Mouse (Mus musculus): ENCODE results near the gene Top3b. TPM values are rescaled to one million over a fixed set of nuclear protein-coding genes. Genes with fewer than 3 reads are reported as not detected.
"Not testable (repeated sequence)": the region's sequence is repeated elsewhere in the genome, so short reads cannot be mapped to it uniquely, and the experiment has no call there.

Gene Top3b
- 10 to 100 TPM; 54.8 to 75.6 TPM for polyA plus RNA-seq (2017; shearing (Covaris generic))

DNA sequence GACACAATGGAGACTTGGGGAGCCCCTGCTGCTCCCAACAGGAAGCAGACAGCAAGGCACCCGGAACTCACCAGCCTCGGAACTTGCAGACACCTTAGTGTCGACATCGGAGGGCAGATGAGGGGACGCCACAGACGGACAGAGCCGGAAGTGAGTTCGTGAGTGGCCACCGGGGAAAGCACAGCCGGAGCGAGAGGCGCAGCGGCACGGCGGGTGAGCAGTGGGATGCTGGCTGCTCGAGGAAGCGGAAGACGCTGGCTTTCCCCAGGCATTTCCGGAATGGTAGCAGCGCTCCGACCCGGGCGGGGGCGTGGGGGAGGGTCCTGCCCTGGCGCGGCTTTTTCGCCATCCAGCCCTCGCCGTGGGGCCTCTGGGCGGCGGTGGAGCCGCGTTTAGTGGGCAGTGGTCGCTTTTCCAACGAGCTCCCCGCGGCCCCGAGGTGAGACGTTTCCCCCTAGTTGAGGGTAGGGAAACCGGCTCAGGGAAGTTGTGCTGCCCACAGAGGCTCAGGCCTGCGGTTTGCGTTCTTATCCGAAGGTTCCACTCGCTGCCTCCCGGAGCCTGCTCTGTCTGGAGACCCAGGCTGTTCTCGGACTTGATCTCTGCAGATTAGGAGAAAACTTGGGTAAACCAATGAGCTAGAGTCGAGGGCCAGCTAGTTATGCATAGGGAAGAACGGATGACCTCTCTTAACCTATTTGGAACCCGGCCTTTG, at the start of gene Top3b, which contains the start of gene Vpreb1:
Gene Top3b, plus strand, starts transcription at position 120 of the 715 bp plus-strand sequence.
Gene Vpreb1, minus strand, starts transcription at position 227 of the 715 bp plus-strand sequence.
- ATAC-seq = peak; percentile 95

DNA sequence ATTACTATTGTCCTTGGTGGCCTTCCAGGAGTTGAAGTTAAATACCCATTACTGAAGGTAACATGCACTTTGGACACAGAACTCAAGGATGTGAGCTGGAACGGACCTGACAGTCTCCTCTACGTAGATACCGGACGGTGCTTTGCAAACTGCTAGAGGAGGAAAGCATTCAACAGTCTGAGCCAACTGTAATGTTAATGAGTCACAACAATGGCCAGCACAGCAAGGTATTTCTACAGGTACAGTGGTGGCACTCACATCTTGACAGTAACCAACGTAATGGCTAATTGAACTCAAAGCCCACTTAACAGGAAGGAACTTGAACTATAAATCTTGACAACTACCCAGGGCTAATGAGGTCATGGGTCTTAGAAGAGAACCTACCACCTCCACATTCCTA, 45.1 kb upstream of the Top3b start:
- ATAC-seq = no peak

DNA sequence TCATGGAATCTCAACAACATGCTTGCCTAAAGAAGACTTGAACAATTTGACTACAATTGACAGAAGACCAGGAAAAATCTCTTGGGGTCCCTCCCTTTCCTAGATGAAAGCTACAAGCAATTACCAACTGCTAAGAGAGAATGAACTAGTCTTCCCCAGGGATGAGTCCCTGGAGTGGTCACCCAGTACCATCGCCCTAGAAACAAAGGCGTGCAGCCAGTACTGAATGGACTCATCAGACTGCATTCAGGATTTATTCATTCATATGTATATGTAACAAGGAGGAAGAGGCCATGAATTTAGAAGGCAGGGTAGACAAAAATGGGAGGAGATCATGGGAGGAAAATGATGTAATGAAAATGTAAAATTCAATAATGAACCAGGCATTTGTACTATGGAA, 44.3 kb upstream of the Top3b start:
- no peak for ATAC-seq

DNA sequence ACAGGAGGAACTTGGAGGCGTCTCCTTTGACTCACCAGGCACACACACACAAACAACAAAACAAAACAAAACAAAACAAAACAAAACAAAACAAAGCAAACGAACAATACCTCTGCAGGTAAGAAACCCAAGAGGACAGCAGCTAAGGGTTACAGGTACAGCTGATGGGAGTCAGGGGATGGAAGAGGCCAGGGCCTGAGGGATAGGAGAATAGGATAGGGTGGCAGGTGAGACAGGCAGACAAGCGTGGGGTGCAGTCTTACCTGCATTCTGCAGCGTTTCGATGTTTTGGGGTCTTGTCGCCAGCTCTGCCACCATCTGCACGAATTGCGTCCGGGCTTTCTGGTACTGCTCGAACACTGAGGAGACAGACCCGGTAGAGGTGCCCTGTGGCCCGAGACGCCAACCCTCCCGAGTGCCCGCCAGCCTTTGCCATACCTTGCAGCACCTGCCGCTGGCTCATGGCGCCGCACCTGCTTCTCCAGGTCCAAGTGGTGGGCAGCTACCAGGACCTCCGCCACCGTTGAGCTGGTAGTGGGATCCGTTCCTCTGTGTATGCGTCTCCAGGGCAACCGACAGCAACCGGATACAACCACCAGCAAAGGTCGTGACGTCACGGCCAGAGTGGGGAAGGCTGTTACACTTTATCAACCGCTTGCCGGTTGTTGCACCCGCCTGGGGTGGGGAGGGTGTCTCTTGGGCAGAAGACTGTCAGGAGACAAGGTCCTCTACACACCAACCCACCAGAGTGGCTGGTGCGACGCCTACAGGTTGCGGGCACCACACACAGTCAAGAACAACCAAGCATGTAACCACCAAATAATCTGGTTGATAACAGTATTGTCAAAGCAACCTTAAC, 41.5 kb upstream of the Top3b start, which contains the start of gene Spag6l:
Gene Spag6l, minus strand, starts transcription at position 700 of the 859 bp plus-strand sequence.
- ATAC-seq = peak; percentile 97

DNA sequence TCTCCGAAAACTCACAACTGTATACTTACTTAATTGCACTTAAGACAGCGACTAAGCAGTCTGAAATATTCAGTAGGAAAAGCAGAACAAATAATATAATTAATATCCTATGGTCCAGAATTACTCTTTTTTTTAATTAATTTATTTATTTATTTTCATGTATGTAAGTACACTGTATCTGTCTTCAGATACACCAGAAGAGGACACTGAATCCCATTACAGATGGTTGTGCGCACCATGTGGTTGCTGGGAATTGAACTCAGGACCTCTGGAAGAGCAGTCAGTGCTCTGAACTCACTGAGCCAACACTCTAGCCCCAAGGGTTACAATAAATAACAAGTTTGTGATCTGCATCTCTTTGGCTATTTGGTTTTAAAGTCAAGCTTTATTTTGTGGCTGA, 40.9 kb upstream of the Top3b start:
- no peak for ATAC-seq

DNA sequence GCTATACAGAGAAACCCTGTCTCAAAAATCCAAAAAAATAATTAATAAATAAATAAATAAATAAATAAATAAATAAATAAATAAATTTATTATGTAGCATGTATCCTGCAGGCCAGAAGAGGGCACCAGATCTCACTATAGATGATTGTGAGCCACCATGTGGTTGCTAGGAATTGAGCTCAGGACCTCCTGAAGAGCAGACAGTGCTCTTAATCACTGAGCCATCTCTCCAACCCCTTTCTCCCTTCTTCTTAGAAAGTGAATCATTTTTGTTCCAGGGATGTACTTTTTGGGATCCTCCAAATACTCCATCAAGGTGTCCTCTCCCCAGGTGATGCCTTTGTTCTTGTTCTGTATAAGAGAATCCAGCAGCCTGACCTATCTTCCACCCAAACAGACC, 21.3 kb upstream of the Top3b start:
- ATAC-seq = no peak

DNA sequence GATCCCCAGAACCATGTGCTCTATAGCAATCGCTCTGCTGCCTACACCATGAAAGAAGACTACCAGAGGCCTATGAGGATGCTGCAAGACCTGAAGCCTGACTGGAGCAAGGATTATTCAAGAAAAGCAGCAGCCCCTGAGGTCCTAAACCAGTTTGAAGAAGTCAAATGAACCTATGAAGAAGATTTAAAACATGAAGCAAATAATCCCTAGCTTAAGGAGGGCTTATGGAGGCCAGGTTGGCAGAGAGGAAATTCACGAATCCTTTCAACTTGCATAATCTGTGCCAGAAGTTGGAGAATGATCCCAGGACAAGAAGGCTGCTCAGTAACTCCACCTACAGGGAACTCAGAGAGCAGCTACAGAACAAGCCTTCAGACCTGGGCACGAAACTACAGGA, 18.1 kb upstream of the Top3b start:
- ATAC-seq = no peak

DNA sequence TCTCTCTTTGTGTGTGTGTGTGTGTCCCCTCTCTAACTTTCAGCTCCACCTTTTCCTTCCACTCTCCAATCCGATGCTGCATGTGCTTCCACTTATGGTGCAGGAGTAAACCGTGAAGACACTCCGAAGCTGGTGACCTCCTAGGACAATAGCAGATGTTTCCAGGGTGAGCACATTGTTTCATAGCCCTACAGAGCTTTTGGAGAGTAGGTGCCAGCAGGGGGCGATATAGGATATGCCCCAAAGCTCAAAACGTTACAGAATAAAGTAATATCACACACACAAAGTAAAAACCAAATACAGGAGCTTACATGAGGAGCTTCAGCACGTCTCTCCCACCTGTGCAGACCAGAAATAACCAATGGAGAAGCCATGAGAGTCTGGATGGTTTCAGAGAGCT, 15.7 kb upstream of the Top3b start:
- ATAC-seq = peak; percentile 84

DNA sequence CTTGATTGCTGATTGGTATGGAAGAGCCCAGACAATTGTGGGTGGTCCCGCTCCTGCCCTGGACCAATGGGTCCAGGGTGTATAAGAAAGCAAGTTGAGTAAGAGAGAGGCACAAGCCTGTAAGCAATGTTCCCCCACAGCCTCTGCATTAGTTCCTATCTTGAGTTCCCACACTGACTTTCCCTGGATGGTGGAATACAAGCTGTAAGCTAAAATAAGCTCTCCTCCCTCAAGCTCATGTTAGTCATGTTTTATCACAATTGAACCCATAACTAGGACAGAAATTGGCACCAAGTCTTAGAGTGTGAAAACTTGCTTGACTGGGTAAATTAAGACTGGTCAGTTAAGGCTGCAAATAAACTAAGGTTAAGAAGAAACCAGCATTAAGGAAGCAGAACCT, 15.0 kb upstream of the Top3b start:
- no peak for ATAC-seq

DNA sequence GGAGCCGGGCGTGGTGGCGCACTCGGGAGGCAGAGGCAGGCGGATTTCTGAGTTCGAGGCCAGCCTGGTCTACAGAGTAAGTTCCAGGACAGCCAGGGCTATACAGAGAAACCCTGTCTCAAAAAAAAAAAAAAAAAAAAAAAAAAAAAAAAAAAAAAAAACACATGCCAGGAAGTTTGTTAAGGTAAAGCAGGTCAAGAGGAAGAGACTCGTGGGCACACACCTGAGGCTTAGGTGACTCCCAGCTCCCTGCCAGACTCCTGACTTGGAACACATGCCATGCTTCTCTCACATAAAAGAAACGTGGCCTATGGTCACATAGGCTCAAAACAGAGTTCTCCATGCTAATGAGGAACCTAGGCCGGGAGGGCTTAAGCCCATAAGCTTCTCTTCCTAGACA, 14.5 kb upstream of the Top3b start:
- ATAC-seq = not testable (repeated sequence)

DNA sequence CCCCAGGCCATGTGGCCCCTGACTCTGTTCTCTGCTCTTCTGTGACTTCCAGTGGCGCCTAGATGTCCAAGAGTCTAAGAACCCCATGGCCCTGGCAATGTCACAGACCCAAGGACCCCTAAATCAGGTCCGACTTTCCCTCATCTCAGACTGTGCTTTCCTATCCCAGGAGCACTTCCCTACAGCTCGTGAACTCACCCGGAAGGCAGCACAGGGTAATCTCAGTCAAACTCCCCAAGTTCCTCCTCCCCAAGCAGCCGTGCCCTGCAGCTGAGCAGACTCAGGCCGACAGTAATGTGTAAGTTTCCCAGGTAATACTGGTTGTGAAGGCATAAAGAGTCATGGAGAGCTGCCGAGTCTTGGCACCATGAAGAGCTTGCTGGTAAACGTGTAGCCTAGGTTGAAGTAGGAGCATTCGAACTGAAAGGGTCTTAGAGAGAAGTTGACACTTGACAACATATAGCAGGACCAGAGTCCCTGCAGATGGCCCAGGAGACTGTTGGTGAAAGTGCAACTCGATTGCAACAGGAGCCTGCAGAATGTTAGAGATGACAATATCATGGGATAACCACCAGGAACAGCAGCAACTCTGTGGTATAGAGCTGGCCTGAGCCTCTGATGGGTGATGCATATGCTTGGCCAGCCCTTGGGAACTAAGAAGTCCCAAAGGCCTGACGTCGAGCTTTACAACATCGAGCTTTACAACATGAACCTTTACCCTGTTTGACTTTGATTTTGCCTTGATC, 13.6 kb upstream of the Top3b start:
- no peak for ATAC-seq

DNA sequence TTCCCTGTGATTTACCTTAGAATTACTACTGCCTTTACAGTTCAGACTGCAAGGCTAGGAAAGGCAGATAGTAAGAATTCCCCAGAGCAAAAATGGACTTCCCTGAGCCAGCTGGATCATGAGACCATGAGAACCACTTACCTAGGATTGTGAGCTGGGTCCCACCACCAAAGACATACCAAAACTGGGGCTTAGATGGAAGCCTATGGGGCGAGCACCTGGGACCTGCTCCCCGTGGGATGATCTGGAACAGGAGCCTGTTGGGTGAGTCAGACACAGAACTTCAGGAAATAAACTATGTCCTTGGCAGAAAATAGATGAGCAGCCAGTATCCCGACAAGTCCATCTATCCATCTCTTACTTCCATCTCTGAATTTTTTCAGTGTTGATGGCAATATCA, 8.2 kb upstream of the Top3b start:
- no peak for ATAC-seq

DNA sequence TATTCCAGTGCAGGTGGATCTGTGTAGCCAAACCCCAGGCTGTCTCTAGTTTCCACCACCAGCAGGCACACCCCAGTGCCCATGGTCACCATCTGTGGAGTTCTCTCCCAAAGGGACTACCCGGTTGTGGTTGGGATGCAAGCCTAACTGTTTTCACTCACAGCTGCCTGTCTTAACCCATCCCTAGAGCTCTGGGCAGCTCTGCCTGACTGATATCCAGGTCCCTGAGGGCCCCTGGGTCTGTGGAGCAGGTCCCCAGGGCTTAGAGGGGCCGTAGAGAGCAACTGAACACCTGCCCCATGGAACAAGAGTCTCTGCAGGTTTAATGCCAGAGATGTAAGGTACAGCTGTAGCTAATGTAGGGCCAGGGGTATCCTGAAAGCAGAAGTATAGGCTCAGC, 6.6 kb upstream of the Top3b start, which contains the start of gene Igll1:
Gene Igll1, minus strand, starts transcription at position 8 of the 400 bp plus-strand sequence.
- ATAC-seq = no peak

DNA sequence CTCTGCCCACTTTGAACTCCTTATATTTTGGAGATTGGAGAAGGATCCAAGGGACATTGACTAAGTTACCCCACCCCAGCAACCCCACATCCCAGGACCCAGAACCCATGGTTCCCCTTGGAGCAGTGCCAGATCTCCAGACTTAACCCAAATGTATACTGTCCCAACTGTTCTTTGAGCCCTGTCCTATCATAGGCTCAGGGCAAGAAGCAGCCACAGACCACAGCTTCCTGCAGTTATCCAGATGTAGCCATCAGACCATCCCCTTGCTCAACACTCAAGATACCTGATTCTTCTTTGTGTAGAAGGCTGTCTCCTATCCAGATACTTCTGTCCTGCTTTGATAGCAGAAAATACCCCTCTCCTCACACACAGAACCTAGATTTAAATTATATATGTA, 5.3 kb upstream of the Top3b start:
- ATAC-seq = no peak

DNA sequence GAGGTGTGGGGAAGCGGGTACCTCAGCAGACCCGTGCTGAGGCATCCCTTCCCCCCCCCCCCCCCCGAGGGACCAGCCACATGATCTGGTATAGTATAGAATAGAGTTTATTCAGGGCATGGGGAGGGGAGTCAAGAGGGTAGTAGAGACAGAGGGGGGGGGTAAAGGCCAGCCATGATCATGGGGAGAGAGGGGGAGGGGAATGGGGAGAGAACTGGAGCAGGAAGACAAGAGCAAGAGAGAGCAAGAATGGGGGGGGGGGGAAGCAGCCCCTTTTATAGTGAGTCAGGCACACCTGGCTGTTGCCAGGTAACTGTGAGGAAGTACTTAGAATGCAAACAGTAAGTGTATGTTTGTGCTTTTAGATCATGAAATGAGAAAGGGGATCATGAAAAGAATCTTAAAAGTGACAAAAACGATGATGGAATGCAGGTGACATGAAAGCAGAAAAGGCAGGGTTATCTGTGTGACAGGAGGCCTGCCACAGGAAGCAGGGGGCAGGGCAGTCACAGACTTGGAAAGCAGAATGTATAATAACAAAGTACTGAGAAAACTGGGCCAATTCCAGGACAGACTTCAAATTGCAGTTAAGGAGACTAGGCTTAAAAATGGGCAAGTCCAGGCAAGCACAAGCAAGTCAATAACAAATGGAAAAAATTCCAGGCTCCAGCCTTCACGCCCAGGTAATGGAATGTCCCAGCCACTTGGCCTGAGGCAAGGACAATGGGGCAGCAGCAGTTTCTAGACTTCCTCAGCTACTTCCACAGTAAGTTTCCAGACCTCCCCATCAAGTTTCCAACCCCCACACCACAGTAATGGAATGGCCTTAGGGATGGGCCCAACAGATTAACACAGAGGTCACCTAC, 4.6 kb upstream of the Top3b start:
- no peak for ATAC-seq

DNA sequence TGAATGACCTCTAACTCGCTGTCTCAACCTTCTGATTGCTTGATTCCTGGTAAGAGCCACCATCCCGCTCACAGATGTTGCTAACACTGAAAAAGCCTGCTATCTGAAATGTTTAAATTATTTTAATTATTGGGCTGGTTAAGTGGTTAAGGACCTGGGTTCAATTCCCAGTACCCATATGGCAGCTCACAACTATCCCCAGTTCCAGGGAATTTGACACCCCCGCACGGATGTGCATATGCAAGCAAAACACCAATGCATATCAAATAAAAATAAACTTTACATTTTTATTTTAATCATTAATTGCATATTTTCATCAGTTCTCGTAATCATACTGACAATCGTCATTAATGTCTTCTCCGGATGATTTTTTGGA, 307 bp upstream of the Top3b start:
- no peak for ATAC-seq

DNA sequence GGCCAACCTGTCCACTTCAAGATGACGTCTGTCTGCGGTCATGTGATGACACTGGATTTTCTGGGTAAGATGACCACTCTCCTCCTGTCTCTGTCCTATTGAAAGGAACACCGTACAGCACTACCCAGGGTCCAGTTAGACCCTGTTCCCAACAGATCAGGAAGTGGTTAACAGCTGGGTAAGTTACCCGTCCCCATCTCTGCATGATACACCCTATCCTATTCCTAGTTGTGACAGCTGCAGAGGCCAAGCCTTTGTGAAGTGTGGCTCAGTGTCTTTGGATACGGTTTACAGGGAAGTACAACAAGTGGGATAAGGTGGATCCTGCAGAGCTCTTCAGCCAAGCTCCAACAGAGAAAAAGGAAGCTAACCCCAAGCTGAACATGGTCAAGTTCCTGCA, 8.5 kb downstream of the Top3b start:
- ATAC-seq = no peak

DNA sequence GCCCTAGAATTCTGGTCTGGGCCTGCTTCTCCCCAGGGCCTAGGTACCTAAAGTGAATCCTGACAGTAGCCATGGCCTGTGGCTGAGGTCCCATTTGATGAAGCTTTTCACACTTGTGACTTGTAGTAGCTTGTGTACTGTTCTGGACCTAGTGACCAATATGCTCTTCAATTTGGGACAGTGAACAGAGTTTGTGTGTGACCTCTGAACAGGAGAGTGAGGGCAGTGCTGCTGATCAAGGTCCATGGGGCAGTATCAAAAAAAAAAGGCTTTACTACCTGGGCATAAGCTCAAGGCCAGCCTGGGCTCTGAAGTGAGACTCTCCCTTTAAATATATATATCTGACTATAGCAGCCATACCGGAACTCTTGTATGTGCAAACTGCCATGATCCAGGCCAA, 17.8 kb downstream of the Top3b start:
- no peak for ATAC-seq

DNA sequence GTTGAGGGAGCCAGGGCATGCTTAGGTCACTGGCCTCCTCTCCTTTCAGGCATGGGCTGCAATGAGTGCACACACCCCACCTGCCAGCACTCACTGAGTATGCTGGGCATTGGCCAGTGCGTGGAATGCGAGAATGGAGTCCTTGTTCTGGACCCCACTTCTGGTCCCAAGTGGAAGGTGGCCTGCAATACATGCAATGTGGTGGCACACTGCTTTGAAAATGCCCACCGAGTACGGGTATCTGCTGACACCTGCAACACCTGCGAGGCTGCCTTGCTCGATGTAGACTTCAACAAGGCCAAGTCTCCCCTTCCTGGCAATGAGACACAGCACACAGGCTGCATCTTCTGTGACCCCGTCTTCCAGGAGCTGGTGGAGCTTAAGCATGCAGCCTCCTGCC, 21.8 kb downstream of the Top3b start:
- no peak for ATAC-seq

DNA sequence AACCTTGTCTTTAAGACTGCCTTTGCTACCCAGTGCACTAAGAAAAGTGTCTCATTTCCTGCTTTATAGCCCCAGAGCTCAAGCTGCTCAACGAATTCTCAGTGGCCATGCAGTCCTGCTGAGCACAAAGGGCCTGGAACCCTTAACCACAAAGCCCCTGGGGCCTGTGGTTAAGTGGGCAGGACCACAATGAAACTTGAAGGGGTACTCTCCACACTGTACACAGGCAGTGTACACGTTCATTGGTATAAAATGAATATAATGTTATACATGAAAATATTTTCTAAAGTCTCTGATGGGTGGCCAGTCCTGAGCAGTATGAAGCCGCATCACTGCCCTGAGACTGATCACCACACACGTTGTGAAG, 25.5 kb downstream of the Top3b start:
- peak; percentile 16 for ATAC-seq

DNA sequence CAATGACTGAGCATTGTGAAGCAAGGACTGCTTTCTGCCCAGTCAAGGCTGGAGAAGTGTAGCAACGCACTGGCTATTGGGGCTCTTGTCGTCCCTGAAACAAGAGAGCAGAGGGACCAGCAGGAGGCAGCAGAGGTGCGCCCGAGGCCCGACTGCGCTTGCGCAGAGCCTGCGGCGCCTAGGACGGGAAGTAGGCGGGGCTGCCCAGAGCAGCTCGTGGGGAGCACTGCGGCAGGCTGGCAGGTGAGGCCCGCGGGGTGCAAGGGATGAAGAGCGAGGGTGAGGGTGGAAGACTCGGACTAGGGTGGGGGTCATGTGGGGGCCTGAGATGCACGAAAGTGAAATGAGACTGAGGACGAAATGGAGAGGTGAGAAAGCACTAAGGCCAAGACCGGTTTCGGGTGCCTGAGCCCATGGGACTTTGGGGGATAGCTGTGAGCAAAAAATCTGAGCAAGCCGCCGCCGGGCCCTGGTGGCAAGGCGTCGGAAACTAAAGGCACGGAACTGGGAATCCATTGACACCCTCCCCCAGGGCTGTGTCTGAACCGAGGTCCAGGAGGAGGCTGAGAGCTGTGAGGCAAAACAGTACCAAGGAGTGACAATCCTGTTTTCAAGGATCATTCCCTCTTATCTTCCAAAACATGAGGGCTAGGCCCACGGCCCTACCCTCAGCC, 26.0 kb downstream of the Top3b start, which contains the start of gene Ppm1f:
Gene Ppm1f, plus strand, starts transcription at position 88 of the 674 bp plus-strand sequence.
- ATAC-seq = peak; percentile 97
